Mouse (Mus musculus) G1E-ER4 (cell line): ENCODE data around the gene Egfem1. TPM values are rescaled to one million over a fixed set of nuclear protein-coding genes. Genes with fewer than 3 reads are reported as not detected.

Experiments
- GATA1 ChIP-seq: IDR thresholded peaks from one replicate; pipeline ENCODE4 v1.8.0; 2012; ENCODE audit warnings: low read length, inconsistent platforms
- polyA plus RNA-seq: library from polyadenylated mRNA; stranded (reverse); fragments of >175 nt; gene quantifications from 2 replicates; pipeline ENCODE4 v1.2.3, GENCODE M21; 2012

The Egfem1 gene
- polyA plus RNA-seq, 1 experiment = not detected

GRCm38 (mm10) chr3:29578055-29578860 lies 496.4 kb downstream of the Egfem1 start:
- no peak for TF ChIP-seq GATA1

DNA sequence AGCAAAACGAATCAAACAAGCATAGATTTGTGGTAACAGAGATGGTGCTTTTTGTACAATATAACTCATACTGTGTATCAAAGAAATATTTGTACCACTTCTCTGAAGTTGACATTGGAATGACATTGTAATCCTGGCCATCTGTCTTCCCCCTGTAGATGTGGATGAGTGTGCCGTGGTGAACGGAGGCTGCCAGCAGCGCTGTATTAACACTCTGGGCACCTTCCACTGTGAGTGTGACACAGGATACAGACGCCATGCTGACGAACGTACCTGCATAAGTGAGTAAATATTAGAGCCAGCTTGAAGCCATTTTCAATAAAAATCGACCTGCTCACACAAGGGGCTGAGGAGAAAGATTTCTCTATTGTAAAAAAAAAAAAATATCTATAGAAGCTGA lies 500.9 kb downstream of the Egfem1 start:
- no peak for TF ChIP-seq GATA1

DNA sequence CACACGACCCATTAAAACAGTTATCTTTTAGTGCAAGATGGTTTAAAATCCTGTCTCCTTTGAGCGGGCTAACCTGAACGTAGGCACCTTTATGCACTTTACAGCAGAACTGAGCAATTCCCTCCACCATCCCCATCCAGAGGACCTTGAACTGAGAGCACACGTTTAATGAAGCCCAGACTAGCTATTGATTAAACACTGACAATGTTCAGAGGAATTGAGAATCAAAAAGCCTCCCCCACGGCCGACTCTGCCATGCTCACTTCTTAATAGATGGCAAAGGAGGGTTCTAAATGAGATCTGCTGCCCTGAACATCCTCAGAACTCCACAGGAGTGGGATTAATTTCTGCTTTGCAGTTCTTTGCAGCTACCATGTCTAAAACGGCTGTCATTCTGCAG lies 520.3 kb downstream of the Egfem1 start:
- TF ChIP-seq GATA1 = no peak

DNA sequence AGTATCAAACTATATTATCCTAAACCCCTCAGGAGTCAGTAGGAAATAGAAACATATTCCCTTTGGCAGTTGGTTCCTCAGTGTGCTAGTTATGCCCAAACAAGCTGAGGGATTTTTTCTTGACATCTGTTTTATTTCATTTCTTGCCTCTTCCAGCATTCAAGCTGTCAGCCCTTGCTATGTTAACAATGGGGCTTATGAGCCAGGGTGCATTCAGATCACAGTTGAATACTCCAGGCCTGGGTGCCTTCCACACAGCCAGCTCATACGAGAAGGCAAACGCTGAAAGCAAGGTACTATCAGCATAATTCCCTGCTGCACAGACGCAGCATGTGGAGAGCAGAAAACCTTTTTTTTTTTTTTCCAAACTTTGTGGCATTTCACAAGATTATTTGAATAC lies 526.9 kb downstream of the Egfem1 start:
- TF ChIP-seq GATA1 = no peak

- TF ChIP-seq GATA1 = no peak
Measured at GRCm38 (mm10) chr3:29609174-29609573, 527.4 kb downstream of the Egfem1 start.

GRCm38 (mm10) chr3:29619586-29619985 lies 537.8 kb downstream of the Egfem1 start:
- TF ChIP-seq GATA1 = no peak

- no peak for TF ChIP-seq GATA1
Measured at GRCm38 (mm10) chr3:29639819-29640218, 558.0 kb downstream of the Egfem1 start.

DNA sequence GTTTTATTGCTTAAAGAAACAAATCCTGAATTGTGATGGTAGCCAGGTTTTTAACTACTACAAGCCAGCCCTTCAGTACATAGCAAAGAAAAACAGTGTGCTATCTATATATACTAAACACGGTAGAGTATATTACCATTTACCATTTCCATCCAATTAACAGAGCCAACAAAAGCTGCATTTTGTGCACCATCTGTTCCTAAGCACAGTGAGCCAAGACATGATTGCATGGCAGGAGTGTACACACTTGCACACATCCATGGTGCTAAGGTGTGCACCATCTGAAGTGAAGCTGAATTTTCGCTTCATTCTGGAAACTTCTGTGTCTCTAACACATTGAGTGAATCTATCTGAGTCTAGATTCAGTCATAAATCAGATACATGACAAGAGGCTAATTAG lies 585.0 kb downstream of the Egfem1 start:
- no peak for TF ChIP-seq GATA1

GRCm38 (mm10) chr3:29689367-29690285 lies 607.8 kb downstream of the Egfem1 start:
- no peak for TF ChIP-seq GATA1

- no peak for TF ChIP-seq GATA1
Measured at GRCm38 (mm10) chr3:29701126-29701525, 619.3 kb downstream of the Egfem1 start.

GRCm38 (mm10) chr3:29706816-29707215 lies 625.0 kb downstream of the Egfem1 start:
- TF ChIP-seq GATA1 = no peak

DNA sequence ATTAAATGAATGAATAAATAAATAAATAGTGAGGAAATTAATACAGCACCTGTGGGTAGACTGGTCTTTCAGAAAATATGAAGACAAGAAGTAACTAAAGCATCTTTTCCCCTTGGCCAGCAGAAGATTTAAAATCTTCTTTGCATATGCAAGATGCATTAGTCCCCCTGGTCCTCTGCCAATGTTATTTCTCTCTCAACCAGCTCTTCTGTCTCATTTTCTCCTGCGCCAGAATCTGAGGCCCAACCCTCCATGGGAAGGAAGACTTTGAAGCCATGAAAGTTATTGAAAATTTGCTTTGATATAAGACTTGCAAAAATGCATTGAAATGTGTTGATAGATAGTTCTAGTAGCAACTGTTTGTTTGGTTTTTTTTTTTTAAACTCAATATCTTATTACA lies 625.6 kb downstream of the Egfem1 start:
- TF ChIP-seq GATA1 = no peak

DNA sequence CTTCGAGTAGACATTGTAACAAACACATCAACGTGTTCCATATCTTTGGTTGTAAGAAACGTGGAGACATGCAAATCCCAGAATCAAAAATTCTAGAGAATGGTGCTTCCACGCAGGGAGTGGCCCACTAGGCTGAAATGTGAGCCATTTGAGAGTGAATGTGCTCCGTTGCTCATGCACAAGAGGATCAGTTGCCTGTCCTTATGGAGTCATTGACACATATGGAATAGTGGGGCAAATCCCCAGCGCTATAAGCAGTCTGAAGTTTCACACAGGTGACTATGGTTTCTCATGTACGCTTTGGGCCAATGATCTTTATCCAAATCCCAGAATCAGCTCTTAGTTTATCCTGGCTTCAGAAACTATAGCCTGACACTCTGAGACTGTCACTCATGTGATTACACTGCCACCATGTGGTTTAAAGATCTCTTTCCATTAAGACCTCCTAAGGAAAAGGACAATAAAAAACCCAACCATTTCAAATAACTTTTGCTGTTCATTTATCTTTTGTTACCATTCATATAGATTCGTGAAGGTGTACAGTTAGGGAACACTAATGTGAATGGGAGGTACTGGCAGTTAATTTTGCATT lies 644.6 kb downstream of the Egfem1 start:
- no peak for TF ChIP-seq GATA1

GRCm38 (mm10) chr3:29730062-29730760 lies 648.4 kb downstream of the Egfem1 start:
- no peak for TF ChIP-seq GATA1

DNA sequence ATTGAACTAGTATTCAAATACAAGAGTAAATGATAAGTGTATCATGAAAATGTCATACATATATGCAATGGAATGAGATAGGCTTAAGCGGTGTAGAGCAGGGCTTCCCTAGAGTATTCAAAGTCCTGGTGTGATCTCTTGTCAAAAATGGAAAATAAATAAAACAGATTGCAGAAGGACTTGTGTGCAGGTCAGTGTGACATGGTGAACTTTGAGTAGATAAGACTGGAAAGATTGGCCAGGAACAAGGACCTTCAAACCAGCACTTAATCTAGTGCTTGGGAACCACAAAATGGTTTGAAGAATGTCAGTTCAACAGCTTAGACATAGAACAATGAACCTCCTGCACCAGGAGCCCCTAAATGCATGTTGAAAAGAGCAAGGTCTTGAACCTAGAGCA lies 649.7 kb downstream of the Egfem1 start:
- TF ChIP-seq GATA1 = no peak
